Mouse (Mus musculus) hindbrain, embryonic 15.5 days (tissue): ENCODE results near the gene Nprl3. TPM values are rescaled to one million over a fixed set of nuclear protein-coding genes. Genes with fewer than 3 reads are reported as not detected.
A peak's percentile ranks its signal among the peaks of the same experiment; 100 is the strongest.

ENCODE experiments used
- ATAC-seq: fragments of 200-750 bp; cut with Nextera tagmentation; 2 replicates; pipeline ENCODE4 v1.8.0; 2017; ENCODE audit warnings: low read depth, moderate number of reproducible peaks, moderate TSS enrichment; ENCODE audit not compliant: low FRiP score
- H3K27ac ChIP-seq: fragments of 300-500 bp; sonication (generic); replicated peaks from 2 replicates; pipeline ENCODE4 v1.5.1; 2015; ENCODE audit warnings: mild to moderate bottlenecking, inconsistent platforms
- H3K27me3 ChIP-seq: fragments of 300-500 bp; sonication (generic); 2 replicates; pipeline ENCODE4 v1.6.1; 2015; ENCODE audit warnings: control low read depth, inconsistent platforms
- H3K36me3 ChIP-seq: fragments of 300-500 bp; sonication (generic); 2 replicates; pipeline ENCODE4 v1.6.1; 2015; ENCODE audit warnings: control low read depth, inconsistent platforms
- H3K4me1 ChIP-seq: fragments of 300-500 bp; sonication (generic); replicated peaks from 2 replicates; pipeline ENCODE4 v1.6.1; 2015; ENCODE audit warnings: control low read depth, inconsistent platforms
- H3K4me2 ChIP-seq: fragments of 300-500 bp; sonication (generic); 2 replicates; pipeline ENCODE4 v1.6.1; 2015; ENCODE audit warnings: moderate library complexity, mild to moderate bottlenecking, inconsistent platforms
- H3K4me3 ChIP-seq: fragments of 300-500 bp; sonication (generic); 2 replicates; pipeline ENCODE4 v1.5.1; 2015; ENCODE audit warnings: mild to moderate bottlenecking, inconsistent platforms
- H3K9ac ChIP-seq: fragments of 300-500 bp; sonication (generic); 2 replicates; pipeline ENCODE4 v1.6.1; 2015; ENCODE audit warnings: inconsistent platforms
- H3K9me3 ChIP-seq: fragments of 300-500 bp; sonication (generic); 2 replicates; pipeline ENCODE4 v1.6.1; 2016; ENCODE audit warnings: control low read depth, inconsistent platforms
- WGBS: fragments of 180-500 bp; shearing (Covaris S2); methylation state at CpG from one replicate; pipeline ENCODE4 v1.1.7; 2015; 5-methylcytosine and 5-hydroxymethylcytosine counted together
- polyA plus RNA-seq: library from polyadenylated mRNA; unstranded; fragments of >200 nt; fragmentation: Nextera tagmentation; extraction: Ambion mirVana; gene quantifications from 2 replicates; pipeline ENCODE4 v1.2.1, GENCODE M21; 2015

The Nprl3 gene
- polyA plus RNA-seq, 1 experiment from 2014 or later, result 43.9 TPM

- no peak for ATAC-seq
- peaks cover 20% of the 10 kb centered on the region for H3K36me3 ChIP-seq
- H3K27ac ChIP-seq, result peak overlapping the region; percentile 84; the same call in 1 of the 2 replicates
- 86% methylated on average over 9 of the region's 9 CpGs for WGBS
- 0 out of 2 replicates have a peak overlapping the region, but pooled peaks have one; percentile 82 for H3K9ac ChIP-seq
- H3K9me3 ChIP-seq, result no peaks in the 10 kb centered on the region
- peaks cover 19% of the 10 kb centered on the region; the same call in 1 of the 2 replicates for H3K27me3 ChIP-seq
- H3K4me2 ChIP-seq, result peak overlapping the region; percentile 83
- H3K4me3 ChIP-seq, result peak overlapping the region; percentile 67; the same call in 1 of the 2 replicates
- H3K4me1 ChIP-seq, result peaks cover 46% of the 10 kb centered on the region
Observed at GRCm38 (mm10) chr11:32227555-32227954, 40.0 kb downstream of the Nprl3 start.

DNA sequence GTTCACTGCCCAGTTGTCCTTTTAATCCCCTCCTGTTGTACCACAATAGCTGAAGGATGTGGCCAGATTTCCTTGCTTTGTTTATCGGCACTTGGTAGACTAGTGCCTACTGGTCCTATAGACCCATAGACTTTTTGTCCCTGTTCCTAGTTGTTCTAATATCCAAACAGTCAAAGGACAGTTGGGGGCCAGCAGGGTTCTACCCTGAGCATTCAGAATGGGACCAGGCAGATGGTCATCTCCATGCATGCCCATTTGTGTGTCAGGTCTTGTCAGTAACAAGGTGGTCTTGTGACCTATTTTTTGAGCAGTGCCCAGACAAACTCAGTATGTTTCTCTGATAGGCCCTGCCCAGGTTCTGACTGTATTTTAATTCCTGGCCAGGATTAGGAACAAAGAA lies 40.5 kb downstream of the Nprl3 start:
- peak overlapping the region; percentile 82 for H3K9ac ChIP-seq
- H3K4me3 ChIP-seq, result peak overlapping the region; percentile 67
- H3K4me2 ChIP-seq, result peak overlapping the region; percentile 83
- peak overlapping the region; percentile 84 for H3K27ac ChIP-seq
- H3K36me3 ChIP-seq, result peaks cover 16% of the 10 kb centered on the region
- peaks cover 19% of the 10 kb centered on the region; the same call in 1 of the 2 replicates for H3K27me3 ChIP-seq
- 32% methylated on average over 1 of the region's 1 CpGs for WGBS
- H3K4me1 ChIP-seq, result peaks cover 52% of the 10 kb centered on the region
- no peaks in the 10 kb centered on the region for H3K9me3 ChIP-seq
- no peak for ATAC-seq

GRCm38 (mm10) chr11:32226124-32226871 lies 41.2 kb downstream of the Nprl3 start, which contains the start of gene Mpg:
TSS of gene Mpg (plus strand) at chr11:32226505.
- WGBS, result 3% methylated on average over 47 of the region's 47 CpGs

GRCm38 (mm10) chr11:32225222-32226104 lies 42.0 kb downstream of the Nprl3 start:
- peaks cover 8% of the 10 kb centered on the region; the same call in 1 of the 2 replicates for H3K36me3 ChIP-seq
- H3K27ac ChIP-seq, result peak overlapping the region; percentile 69
- WGBS, result 62% methylated on average over 7 of the region's 7 CpGs
- ATAC-seq, result no peak
- peaks cover 19% of the 10 kb centered on the region for H3K27me3 ChIP-seq
- H3K9me3 ChIP-seq, result no peaks in the 10 kb centered on the region
- H3K9ac ChIP-seq, result no peak overlapping the region
- H3K4me2 ChIP-seq, result peak overlapping the region; percentile 83; the same call in 1 of the 2 replicates
- H3K4me3 ChIP-seq, result no peak overlapping the region
- peaks cover 65% of the 10 kb centered on the region for H3K4me1 ChIP-seq

More at GRCm38 (mm10) chr11:32226124-32226871, 41.2 kb downstream of the Nprl3 start, which contains the start of gene Mpg:
- peaks cover 10% of the 10 kb centered on the region for H3K36me3 ChIP-seq
- no peaks in the 10 kb centered on the region for H3K9me3 ChIP-seq
- H3K9ac ChIP-seq, result peak within 1 kb of the TSS; percentile 82
- peak within 1 kb of the TSS; percentile 84 for H3K27ac ChIP-seq
- peaks cover 19% of the 10 kb centered on the region for H3K27me3 ChIP-seq
- H3K4me3 ChIP-seq, result peak within 1 kb of the TSS; percentile 67
- peaks cover 57% of the 10 kb centered on the region for H3K4me1 ChIP-seq
- peak; percentile 88 for ATAC-seq
- peak within 1 kb of the TSS; percentile 83 for H3K4me2 ChIP-seq

DNA sequence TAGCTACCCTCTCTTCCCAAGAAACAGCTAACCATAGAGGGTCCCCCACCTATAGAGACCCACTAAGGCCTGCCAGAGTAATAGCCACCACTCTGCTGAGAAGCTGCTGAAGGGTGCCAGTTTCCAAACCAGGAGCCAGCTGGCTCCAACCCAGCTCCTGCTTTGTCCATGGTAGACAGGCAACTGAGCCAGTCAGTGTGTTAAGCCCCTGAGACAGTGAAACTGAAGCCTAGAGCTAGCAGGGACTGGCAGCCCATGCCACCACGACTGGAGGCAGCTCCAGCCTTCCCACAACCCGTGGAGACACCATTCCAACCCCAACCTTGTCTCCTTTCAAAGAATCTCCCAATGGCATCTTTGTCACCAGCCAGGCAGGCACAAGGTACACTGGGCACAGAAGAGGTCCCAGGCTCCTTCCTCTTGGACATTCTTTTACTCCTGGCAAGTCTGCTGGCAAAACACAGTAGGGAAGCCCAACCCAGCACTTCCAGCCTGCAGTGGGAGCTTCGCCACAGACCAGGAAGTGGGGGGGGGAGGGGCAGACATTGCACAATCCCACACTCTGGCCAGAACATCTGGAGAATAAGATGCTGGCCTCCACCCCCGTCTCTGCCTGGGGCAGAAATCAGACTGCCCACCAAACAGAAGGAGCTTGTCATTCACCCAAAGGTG lies 42.9 kb downstream of the Nprl3 start:
- H3K4me3 ChIP-seq, result no peak overlapping the region
- H3K9me3 ChIP-seq, result no peaks in the 10 kb centered on the region
- peaks cover 19% of the 10 kb centered on the region for H3K27me3 ChIP-seq
- H3K9ac ChIP-seq, result no peak overlapping the region
- H3K4me2 ChIP-seq, result peak overlapping the region; percentile 18; the same call in 1 of the 2 replicates
- H3K36me3 ChIP-seq, result 0 out of 2 replicates have a peak, but pooled peaks cover 4% of the 10 kb centered on the region
- peak; percentile 2; the same call in 1 of the 2 replicates for ATAC-seq
- peaks cover 71% of the 10 kb centered on the region for H3K4me1 ChIP-seq
- peak overlapping the region; percentile 69 for H3K27ac ChIP-seq
- WGBS, result 27% methylated on average over 4 of the region's 4 CpGs

DNA sequence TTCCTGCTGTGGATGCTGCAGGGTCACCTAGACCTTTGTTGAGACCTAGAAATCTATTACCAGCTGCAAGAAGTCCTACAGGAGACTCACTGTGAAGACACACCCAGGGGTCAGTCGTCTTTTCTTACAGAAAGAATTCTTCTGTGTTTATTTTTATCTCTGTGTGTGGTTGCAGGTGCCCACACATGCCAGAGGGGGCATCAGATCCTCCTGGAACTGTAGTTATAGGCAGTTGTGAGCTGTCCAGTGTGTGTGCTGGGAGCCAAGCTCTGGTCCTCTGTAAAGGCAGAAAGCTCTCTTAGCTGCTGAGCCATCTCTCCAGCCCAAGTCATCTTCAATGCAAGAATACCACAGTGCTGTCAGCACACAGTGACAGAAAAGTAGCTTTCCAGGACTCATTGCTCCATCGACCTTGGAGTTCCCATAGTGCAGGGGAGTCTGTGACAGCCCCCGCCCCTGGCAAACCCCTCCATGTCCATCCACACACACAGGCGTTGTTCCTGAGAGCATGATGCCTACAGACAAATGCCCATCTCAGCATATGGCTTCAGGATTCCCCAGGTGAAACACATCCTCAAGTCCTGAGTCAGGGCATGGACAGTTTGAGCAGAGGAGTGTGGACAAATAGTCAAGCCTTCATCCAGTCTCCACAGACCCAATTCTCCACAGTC lies 44.1 kb downstream of the Nprl3 start:
- peaks cover 82% of the 10 kb centered on the region for H3K4me1 ChIP-seq
- no peak overlapping the region for H3K27ac ChIP-seq
- no peaks in the 10 kb centered on the region for H3K9me3 ChIP-seq
- WGBS, result 71% methylated on average over 4 of the region's 4 CpGs
- peaks cover 19% of the 10 kb centered on the region for H3K27me3 ChIP-seq
- H3K4me3 ChIP-seq, result no peak overlapping the region
- H3K4me2 ChIP-seq, result peak overlapping the region; percentile 98; the same call in 1 of the 2 replicates
- H3K9ac ChIP-seq, result no peak overlapping the region
- ATAC-seq, result no peak
- no peaks in the 10 kb centered on the region for H3K36me3 ChIP-seq

DNA sequence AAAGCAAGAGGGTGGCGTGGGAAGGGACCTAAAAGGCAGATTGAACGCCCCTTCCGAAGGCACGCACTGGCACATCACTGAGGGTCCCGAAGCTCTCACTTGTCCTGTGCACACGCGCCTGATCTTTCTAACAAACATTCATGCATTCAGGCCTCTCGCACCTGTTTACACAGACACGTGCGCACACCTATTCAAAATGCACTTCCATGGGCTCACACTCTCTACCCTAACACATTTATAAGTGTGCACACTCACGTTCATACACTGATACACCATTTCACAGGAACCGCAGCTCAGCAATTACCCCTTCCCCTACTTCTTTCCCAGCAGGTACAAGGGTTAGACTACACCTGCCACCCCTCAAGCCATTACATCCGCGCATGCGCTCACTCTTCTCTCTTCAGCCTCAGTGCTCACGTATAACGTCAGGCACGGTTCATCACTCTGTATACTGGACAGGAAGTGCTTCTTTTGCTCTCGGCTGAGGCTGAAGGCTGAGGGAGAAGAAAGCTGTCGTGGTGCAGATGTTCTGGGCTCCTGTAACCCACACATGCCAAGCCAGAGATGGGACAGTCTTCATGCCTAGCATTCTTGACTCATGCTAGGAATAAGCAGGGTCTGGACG lies 44.8 kb downstream of the Nprl3 start:
- H3K4me3 ChIP-seq, result peak overlapping the region; percentile 69
- peak overlapping the region; percentile 98 for H3K4me2 ChIP-seq
- 0 out of 2 replicates have a peak overlapping the region, but pooled peaks have one; percentile 75 for H3K9ac ChIP-seq
- 9% methylated on average over 21 of the region's 21 CpGs for WGBS
- peaks cover 77% of the 10 kb centered on the region for H3K4me1 ChIP-seq
- H3K27ac ChIP-seq, result no peak overlapping the region
- no peaks in the 10 kb centered on the region for H3K36me3 ChIP-seq
- H3K9me3 ChIP-seq, result no peaks in the 10 kb centered on the region
- ATAC-seq, result no peak
- H3K27me3 ChIP-seq, result peaks cover 19% of the 10 kb centered on the region

DNA sequence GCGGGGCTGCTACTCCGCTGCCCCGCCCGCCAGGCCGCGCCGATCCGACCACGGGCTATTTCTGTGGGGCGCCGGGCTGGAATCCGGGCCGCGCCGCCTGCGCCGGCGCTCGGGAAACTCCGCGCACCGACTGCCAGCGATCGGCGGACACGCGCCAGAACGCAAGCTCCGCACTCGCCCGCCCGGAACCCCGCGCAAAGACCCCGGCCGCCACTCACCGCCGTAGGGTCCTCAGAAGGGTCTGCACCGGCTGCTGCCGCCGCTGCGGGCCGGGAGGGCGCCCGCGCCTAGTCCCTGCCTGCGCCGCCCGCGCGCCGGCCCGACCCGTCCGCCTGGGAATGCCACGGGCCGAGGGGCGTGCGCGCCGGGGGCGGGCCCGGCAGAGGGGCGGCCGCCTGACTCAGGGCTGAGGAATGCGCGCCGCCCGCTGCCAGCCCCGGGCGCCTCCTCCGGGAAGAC lies 45.5 kb downstream of the Nprl3 start, which contains the start of gene Rhbdf1:
TSS of gene Rhbdf1 (minus strand) at position 350 of the 459 bp plus-strand sequence.
- ATAC-seq, result no peak
- H3K4me3 ChIP-seq, result peak within 1 kb of the TSS; percentile 69
- 0% methylated on average over 61 of the region's 72 CpGs for WGBS
- no peaks in the 10 kb centered on the region for H3K36me3 ChIP-seq
- peaks cover 70% of the 10 kb centered on the region for H3K4me1 ChIP-seq
- peaks cover 19% of the 10 kb centered on the region for H3K27me3 ChIP-seq
- peak within 1 kb of the TSS; percentile 69 for H3K27ac ChIP-seq
- H3K9ac ChIP-seq, result peak within 1 kb of the TSS; percentile 75
- H3K9me3 ChIP-seq, result no peaks in the 10 kb centered on the region
- H3K4me2 ChIP-seq, result peak within 1 kb of the TSS; percentile 98

- under 1% methylated on average over 44 of the region's 46 CpGs for WGBS
- peak overlapping the region; percentile 69 for H3K4me3 ChIP-seq
- H3K27ac ChIP-seq, result peak overlapping the region; percentile 69
- peak overlapping the region; percentile 98 for H3K4me2 ChIP-seq
- peaks cover 19% of the 10 kb centered on the region for H3K27me3 ChIP-seq
- H3K9ac ChIP-seq, result peak overlapping the region; percentile 75
- H3K4me1 ChIP-seq, result peaks cover 64% of the 10 kb centered on the region
- peak; percentile 16; the same call in 1 of the 2 replicates for ATAC-seq
- H3K36me3 ChIP-seq, result no peaks in the 10 kb centered on the region
- H3K9me3 ChIP-seq, result no peaks in the 10 kb centered on the region
Observed at GRCm38 (mm10) chr11:32221225-32221950, 46.1 kb downstream of the Nprl3 start.
